Mouse (Mus musculus) urinary bladder, postnatal 10 days (tissue): ENCODE measurements around the gene Ptprt.
"Not testable (repeated sequence)": the region's sequence is repeated elsewhere in the genome, so short reads cannot be mapped to it uniquely, and the experiment has no call there.

Experiments used
- DNase-seq: peaks from one replicate; pipeline ENCODE4 v3.0.0; 2022; ENCODE audit warnings: low spot score

Gene Ptprt

DNA sequence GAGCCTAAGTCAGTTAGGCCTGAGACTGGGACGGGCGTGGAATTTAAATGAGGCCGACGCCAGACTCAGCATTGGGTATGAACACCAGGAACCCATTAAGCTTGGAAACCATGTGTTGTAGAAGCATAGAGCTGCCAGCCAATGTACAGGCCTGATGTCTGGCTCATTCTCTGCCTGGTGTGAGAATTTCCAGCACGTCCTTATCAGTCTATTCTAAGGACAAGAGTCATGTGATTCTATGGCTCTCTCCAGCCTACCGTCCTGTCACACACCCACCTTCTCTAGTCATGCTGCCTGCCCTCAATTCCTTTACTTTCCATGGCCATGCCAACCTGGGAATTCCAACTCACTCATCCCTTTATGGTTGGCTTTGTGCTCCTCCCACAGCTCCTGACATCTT is 450.4 kb downstream of the Ptprt start:
- no peak for DNase-seq

- no peak for DNase-seq
These were observed 463.6 kb downstream of the Ptprt start for GRCm38 (mm10) chr2:162197316-162197715.

- no peak for DNase-seq
These were observed 478.1 kb downstream of the Ptprt start for GRCm38 (mm10) chr2:162182621-162183475.

DNA sequence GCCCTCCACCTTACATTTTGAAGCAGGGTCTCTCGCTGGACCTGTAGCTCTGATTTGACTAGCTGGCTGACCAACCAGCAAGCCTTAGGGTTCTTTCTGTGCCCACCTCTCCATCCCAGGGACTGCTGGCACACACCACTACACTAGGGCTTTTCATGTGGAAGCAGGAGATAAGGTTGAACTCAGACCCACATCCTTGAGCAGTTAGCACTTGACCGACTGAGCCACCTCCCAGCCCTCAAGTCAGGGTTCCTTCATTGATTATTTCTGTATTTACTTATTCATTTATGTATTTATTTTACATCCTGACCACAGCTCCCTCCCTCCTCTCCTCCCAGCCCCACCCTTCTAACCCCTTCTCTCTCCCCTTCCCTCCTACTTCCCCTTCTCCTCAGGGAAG is 479.1 kb downstream of the Ptprt start:
- DNase-seq = no peak

GRCm38 (mm10) chr2:162172529-162172928 is 488.4 kb downstream of the Ptprt start:
- DNase-seq = no peak

DNA sequence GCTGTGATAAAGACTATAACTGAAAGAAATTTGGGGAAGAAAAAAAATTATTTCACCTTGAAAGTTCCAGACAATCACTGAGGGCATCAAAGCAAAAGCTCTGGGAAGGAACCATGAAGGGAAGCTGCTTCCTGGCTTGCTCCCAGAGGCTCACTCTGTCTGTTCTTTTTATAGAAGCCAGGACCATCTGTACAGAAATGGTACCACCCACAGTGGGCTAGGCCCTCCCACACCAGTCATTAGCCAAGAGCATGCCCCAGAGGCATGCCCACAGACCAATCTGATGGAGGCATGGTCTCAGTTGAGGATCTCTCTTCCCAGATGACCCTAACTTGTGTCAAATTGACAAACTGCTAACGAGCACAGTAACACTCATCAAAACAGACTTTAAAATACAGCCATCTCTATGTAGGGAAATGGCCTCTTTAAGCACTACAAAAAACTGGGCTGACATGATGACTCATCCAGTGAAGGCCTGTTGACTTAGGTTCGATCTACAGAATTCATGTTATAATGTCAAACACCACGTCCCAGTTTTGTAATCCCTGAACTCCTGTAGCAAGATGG is 519.0 kb downstream of the Ptprt start:
- DNase-seq = no peak

GRCm38 (mm10) chr2:162136176-162136575 is 524.8 kb downstream of the Ptprt start:
- not testable (repeated sequence) for DNase-seq

DNA sequence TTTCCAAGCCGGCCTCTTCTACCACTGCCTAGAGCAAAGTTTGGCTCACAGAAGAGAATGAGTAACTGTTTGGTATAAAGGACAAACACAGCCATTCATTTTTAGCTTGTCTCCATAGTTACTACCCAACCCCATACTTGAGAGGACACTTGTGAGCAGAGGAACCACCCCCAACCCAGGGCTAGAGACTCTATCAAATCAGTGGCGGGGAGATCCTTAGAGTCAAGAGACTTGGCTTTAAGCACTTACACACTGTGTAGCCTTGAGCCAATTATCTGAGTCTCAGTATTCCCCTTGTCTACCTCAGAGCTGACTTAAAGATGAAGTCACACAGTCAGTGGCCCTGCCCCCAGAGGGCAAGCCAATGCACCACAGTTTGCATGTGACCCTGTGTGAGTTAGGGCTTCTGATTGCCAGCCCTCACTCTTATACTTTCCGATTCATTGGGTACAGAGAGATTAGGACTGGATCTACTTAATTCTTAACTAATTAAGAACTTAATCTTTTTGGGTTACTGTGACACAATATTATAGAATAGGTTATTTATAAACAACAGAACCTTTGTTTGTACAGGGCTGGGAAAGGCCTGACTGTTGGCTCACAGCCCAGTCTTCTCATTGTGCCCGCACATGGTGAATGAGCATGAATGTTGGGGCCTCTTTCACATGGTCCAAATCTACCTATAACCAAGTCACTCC is 529.2 kb downstream of the Ptprt start:
- DNase-seq = no peak

DNA sequence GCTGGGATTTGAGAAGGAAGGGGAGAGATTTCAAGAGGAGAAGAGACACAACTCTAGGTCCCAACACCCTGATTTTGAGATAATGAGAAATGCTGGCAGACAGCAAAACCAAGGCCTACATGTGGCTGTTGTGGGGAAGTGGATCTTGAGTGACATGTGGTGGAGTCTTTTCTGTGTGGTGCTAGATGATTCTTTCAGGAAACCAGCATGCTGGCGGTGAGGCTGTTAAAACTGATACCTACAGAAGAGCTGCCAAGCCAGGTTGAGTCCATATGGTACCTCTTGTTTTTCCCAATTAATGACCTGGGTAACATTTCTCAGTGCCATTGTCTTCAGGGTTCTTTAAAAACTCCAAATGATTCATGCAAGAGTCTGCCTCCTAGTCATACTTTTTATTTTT is 531.1 kb downstream of the Ptprt start:
- no peak for DNase-seq

GRCm38 (mm10) chr2:162118041-162118440 is 542.9 kb downstream of the Ptprt start:
- DNase-seq = no peak

GRCm38 (mm10) chr2:162082391-162082790 is 578.6 kb downstream of the Ptprt start:
- DNase-seq = no peak

DNA sequence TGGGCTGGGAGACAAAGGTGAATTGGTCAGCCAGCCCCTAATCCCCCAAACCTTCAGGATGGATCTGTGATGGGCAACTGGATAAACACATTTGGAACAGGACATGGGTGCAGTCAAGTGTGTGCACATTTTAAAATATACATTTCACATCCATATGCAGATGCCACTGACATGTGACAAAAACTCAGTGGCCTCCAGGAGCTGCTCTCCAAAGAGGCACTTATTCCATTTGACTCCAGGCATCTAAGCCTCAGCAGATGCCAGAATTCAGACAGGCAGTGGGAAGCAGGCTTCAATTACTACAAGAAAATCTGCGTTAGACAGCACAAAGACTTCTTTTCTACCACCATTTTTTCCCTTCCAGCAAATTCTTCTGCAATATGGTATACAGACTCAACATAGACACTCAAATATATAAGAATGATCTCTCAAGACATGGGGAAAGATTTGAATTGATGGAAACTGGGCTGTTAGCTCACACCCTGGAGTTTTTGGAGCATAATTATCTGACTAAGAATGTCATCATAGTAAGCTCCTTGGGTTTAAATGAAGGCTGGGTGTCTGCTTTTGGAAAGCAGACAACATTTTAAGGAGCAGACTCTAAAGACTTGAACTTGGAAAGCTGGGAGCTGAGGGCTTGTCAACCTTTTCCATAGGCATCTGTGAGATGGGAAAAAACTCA is 580.1 kb downstream of the Ptprt start:
- DNase-seq = no peak

GRCm38 (mm10) chr2:162078571-162079280 is 582.2 kb downstream of the Ptprt start:
- DNase-seq = no peak

GRCm38 (mm10) chr2:162052816-162053215 is 608.1 kb downstream of the Ptprt start:
- no peak for DNase-seq

DNA sequence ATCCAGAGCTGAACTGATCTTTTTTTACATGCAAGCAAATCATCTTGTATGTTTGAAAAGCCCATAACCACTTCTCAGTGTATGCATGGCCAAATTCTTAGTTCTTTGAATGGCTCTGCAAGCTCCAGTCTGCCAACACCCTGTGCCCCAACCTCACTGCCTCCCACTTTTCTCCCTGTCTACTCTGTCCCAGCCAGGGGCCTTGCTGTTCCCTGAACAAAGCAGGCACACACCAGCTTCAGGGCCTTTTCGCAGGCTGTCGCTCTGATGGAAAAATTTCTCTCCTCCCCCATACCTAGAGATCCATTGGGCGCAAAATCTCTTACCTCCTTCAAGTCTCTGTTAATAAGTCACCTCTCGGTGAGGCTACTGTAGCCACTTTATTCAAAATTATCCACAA is 610.7 kb downstream of the Ptprt start:
- no peak for DNase-seq

DNA sequence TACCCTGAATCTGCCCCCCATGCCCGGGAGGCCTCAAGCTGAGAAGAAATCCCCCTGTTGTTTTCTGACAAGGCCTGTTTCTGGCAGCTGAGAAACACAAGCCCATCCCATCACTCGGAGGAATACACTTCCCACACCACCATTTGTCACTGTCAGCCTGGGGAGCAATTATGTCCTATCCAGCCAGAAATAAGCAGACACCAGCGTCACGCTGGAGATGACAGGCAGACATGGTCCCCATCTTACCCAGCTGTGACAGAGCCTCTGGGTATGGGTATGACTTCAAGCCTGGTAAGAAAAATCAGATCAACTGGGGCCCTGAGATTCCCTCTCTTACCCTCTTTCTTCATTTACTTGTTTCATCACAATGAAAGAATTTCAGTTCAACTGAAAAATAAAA is 625.3 kb downstream of the Ptprt start:
- DNase-seq = no peak

- no peak for DNase-seq
These were observed 629.3 kb downstream of the Ptprt start for GRCm38 (mm10) chr2:162031636-162032035.

DNA sequence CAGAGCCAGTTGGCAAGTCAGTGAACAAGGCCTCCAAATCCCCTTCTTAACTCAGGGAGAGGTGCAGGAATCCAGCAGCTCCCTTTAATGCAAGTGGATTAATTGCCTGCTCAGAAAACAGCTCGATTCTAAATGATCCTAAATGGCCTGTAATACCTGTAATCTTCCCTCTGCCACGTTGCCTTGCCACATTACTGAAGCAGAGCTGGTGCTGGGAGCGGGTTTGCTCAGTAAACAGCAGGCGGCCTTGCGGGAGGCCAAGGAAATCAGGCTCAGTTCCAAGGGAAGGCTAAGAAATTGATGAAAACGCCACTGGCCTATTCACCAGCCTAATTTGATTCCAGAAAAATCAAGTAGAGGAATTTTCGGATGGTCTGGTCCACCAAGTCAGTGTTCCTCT is 659.9 kb downstream of the Ptprt start:
- DNase-seq = no peak

DNA sequence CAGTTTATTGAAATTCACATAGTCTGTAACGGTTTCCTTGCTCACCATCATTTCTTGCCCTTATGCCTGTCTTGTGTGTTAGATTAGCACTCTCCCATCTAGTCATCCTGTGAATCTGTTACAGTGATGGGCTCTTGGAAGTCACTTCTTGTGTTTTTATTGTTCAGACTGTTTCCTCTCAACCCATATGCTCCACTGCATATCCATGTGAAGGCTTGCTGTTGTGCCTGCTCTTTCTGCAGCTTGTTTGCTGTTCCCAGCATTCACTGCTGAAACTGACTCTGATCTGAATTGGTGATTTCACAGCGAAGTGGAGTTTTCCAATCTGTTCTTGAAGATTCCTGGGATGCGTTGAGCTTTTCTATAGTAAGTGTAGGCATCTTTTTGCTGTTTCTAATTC is 678.6 kb downstream of the Ptprt start:
- no peak for DNase-seq

GRCm38 (mm10) chr2:161961179-161962163 is 699.5 kb downstream of the Ptprt start:
- DNase-seq = no peak

DNA sequence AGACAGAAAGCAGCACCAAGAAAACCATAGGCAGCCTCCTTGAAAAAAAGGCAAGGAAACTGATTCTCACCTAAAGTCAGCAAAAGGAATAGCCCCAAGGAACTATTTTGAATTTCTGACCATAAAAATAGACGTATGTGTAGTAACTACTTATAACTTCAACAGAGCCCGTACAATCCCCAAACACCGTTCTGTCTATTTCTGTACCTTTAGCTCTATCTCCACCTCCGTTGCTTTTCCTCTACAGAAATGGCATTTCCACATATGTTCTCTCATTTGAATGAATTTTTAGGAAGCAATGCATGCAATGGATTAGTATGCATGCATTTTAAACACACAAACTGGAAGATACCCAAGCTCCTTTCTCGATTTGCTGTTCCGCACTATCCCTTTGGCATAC is 715.5 kb downstream of the Ptprt start:
- no peak for DNase-seq
